Mouse (Mus musculus) hindbrain, embryonic 12.5 days (tissue): ENCODE measurements at regions not wholly inside any gene's neighbourhood (a gene's known extent, or its start where the extent isn't known, plus 50 kb on each side); places are given as distances from the start of the nearest gene placed in this dataset.

Source experiments
- ATAC-seq: fragments of 200-750 bp; cut with Nextera tagmentation; 2 replicates; pipeline ENCODE4 v1.8.0; 2017; ENCODE audit warnings: moderate TSS enrichment; ENCODE audit not compliant: low FRiP score
- H3K27ac ChIP-seq: fragments of 300-500 bp; sonication (generic); 2 replicates; pipeline ENCODE4 v1.5.1; 2016; ENCODE audit warnings: mild to moderate bottlenecking
- H3K27me3 ChIP-seq: fragments of 300-500 bp; sonication (generic); 2 replicates; pipeline ENCODE4 v1.6.1; 2016; ENCODE audit warnings: mild to moderate bottlenecking
- H3K36me3 ChIP-seq: fragments of 300-500 bp; sonication (generic); 2 replicates; pipeline ENCODE4 v1.6.1; 2016; ENCODE audit warnings: mild to moderate bottlenecking
- H3K4me1 ChIP-seq: fragments of 300-500 bp; sonication (generic); 2 replicates; pipeline ENCODE4 v1.6.1; 2016
- H3K4me2 ChIP-seq: fragments of 300-500 bp; sonication (generic); replicated peaks from 2 replicates; pipeline ENCODE4 v1.6.1; 2016; ENCODE audit warnings: mild to moderate bottlenecking
- H3K4me3 ChIP-seq: fragments of 300-500 bp; sonication (generic); 2 replicates; pipeline ENCODE4 v1.5.1; 2016; ENCODE audit warnings: mild to moderate bottlenecking
- H3K9ac ChIP-seq: fragments of 300-500 bp; sonication (generic); 2 replicates; pipeline ENCODE4 v1.6.1; 2016; ENCODE audit warnings: mild to moderate bottlenecking, moderate library complexity
- H3K9me3 ChIP-seq: fragments of 300-500 bp; sonication (generic); replicated peaks from 2 replicates; pipeline ENCODE4 v1.6.1; 2016; ENCODE audit warnings: mild to moderate bottlenecking
- WGBS: fragments of 180-500 bp; shearing (Covaris S2); methylation state at CpG from one replicate; pipeline ENCODE4 v1.1.7; 2016; 5-methylcytosine and 5-hydroxymethylcytosine counted together

GRCm38 (mm10) chr9:104496220-104496619, 50.9 kb upstream of the Cpne4 start:
- Histone ChIP-seq H3K27me3 (no peaks in the 10 kb centered on the region), H3K9me3 (no peaks in the 10 kb centered on the region), H3K9ac (no peak overlapping the region), H3K4me2 (no peak overlapping the region), H3K4me3 (no peak overlapping the region), H3K4me1 (no peaks in the 10 kb centered on the region), H3K36me3 (no peaks in the 10 kb centered on the region), H3K27ac (no peak overlapping the region)
- ATAC-seq: no peak
- WGBS: 54% methylated on average over 9 of the region's 9 CpGs

GRCm38 (mm10) chr9:104490696-104491095, 56.4 kb upstream of the Cpne4 start:
- H3K27me3 ChIP-seq: no peaks in the 10 kb centered on the region
- no peak for ATAC-seq

GRCm38 (mm10) chr9:104489383-104489782, 57.7 kb upstream of the Cpne4 start:
- Histone ChIP-seq H3K4me1 (no peaks in the 10 kb centered on the region), H3K27me3 (no peaks in the 10 kb centered on the region), H3K4me3 (no peak overlapping the region), H3K9ac (no peak overlapping the region), H3K36me3 (no peaks in the 10 kb centered on the region), H3K4me2 (no peak overlapping the region), H3K27ac (no peak overlapping the region), H3K9me3 (no peaks in the 10 kb centered on the region)
- 84% methylated on average over 6 of the region's 6 CpGs for WGBS
- ATAC-seq: no peak

More at GRCm38 (mm10) chr9:104490696-104491095, 56.4 kb upstream of the Cpne4 start:
- no peak overlapping the region for H3K27ac ChIP-seq
- no peak overlapping the region for H3K4me2 ChIP-seq
- H3K9me3 ChIP-seq: no peaks in the 10 kb centered on the region
- no peak overlapping the region for H3K9ac ChIP-seq
- H3K36me3 ChIP-seq: no peaks in the 10 kb centered on the region
- no peaks in the 10 kb centered on the region for H3K4me1 ChIP-seq
- no peak overlapping the region for H3K4me3 ChIP-seq

GRCm38 (mm10) chr9:104482440-104482839, 64.6 kb upstream of the Cpne4 start:
- Histone ChIP-seq H3K9ac (no peak overlapping the region), H3K27ac (no peak overlapping the region), H3K27me3 (no peaks in the 10 kb centered on the region), H3K4me1 (no peaks in the 10 kb centered on the region), H3K9me3 (no peaks in the 10 kb centered on the region), H3K4me3 (no peak overlapping the region), H3K36me3 (no peaks in the 10 kb centered on the region), H3K4me2 (no peak overlapping the region)
- no peak for ATAC-seq
- WGBS: 80% methylated on average over 5 of the region's 5 CpGs

GRCm38 (mm10) chr9:104480683-104481082, 66.4 kb upstream of the Cpne4 start:
- Histone ChIP-seq H3K27me3 (no peaks in the 10 kb centered on the region), H3K4me3 (no peak overlapping the region), H3K4me2 (no peak overlapping the region), H3K4me1 (no peaks in the 10 kb centered on the region), H3K9ac (no peak overlapping the region), H3K36me3 (no peaks in the 10 kb centered on the region), H3K9me3 (no peaks in the 10 kb centered on the region), H3K27ac (no peak overlapping the region)
- 64% methylated on average over 1 of the region's 1 CpGs for WGBS
- ATAC-seq: no peak

GRCm38 (mm10) chr9:104474831-104475230, 72.3 kb upstream of the Cpne4 start:
- no peaks in the 10 kb centered on the region for H3K9me3 ChIP-seq
- H3K9ac ChIP-seq: no peak overlapping the region
- 79% methylated on average over 4 of the region's 4 CpGs for WGBS
- no peaks in the 10 kb centered on the region for H3K4me1 ChIP-seq
- no peak overlapping the region for H3K27ac ChIP-seq
- no peaks in the 10 kb centered on the region for H3K36me3 ChIP-seq
- no peak for ATAC-seq
- no peaks in the 10 kb centered on the region for H3K27me3 ChIP-seq
- no peak overlapping the region for H3K4me2 ChIP-seq
- no peak overlapping the region for H3K4me3 ChIP-seq

- 87% methylated on average over 1 of the region's 1 CpGs for WGBS
- Histone ChIP-seq H3K27ac (no peak overlapping the region), H3K27me3 (no peaks in the 10 kb centered on the region), H3K4me1 (no peaks in the 10 kb centered on the region), H3K4me3 (no peak overlapping the region), H3K9me3 (no peaks in the 10 kb centered on the region), H3K4me2 (no peak overlapping the region), H3K36me3 (no peaks in the 10 kb centered on the region), H3K9ac (no peak overlapping the region)
- ATAC-seq: no peak
Observed at GRCm38 (mm10) chr9:104467238-104467637, 79.8 kb upstream of the Cpne4 start.

- WGBS: 91% methylated on average over 4 of the region's 4 CpGs
- H3K27me3 ChIP-seq: no peaks in the 10 kb centered on the region
- no peak for ATAC-seq
Observed at GRCm38 (mm10) chr9:104463701-104464100, 83.4 kb upstream of the Cpne4 start.

GRCm38 (mm10) chr9:104460133-104460532, 87.0 kb upstream of the Cpne4 start:
- Histone ChIP-seq H3K9ac (no peak overlapping the region), H3K4me3 (no peak overlapping the region), H3K36me3 (no peaks in the 10 kb centered on the region), H3K27me3 (no peaks in the 10 kb centered on the region), H3K9me3 (no peaks in the 10 kb centered on the region), H3K27ac (no peak overlapping the region), H3K4me1 (no peaks in the 10 kb centered on the region), H3K4me2 (no peak overlapping the region)
- no peak for ATAC-seq

More at GRCm38 (mm10) chr9:104463701-104464100, 83.4 kb upstream of the Cpne4 start:
- Histone ChIP-seq H3K4me2 (no peak overlapping the region), H3K9ac (no peak overlapping the region), H3K4me3 (no peak overlapping the region), H3K27ac (no peak overlapping the region), H3K4me1 (no peaks in the 10 kb centered on the region), H3K9me3 (no peaks in the 10 kb centered on the region), H3K36me3 (no peaks in the 10 kb centered on the region)

- Histone ChIP-seq H3K9me3 (no peaks in the 10 kb centered on the region), H3K36me3 (no peaks in the 10 kb centered on the region), H3K27ac (no peak overlapping the region), H3K27me3 (no peaks in the 10 kb centered on the region), H3K9ac (no peak overlapping the region), H3K4me2 (no peak overlapping the region), H3K4me3 (no peak overlapping the region), H3K4me1 (no peaks in the 10 kb centered on the region)
- 42% methylated on average over 4 of the region's 4 CpGs for WGBS
- ATAC-seq: no peak
Observed at GRCm38 (mm10) chr9:104457635-104458034, 89.5 kb upstream of the Cpne4 start.

- ATAC-seq: no peak
- H3K27ac ChIP-seq: no peak overlapping the region
- H3K9me3 ChIP-seq: no peaks in the 10 kb centered on the region
- H3K4me2 ChIP-seq: no peak overlapping the region
- no peak overlapping the region for H3K4me3 ChIP-seq
- 80% methylated on average over 8 of the region's 8 CpGs for WGBS
- no peaks in the 10 kb centered on the region for H3K36me3 ChIP-seq
- H3K4me1 ChIP-seq: no peaks in the 10 kb centered on the region
- H3K27me3 ChIP-seq: no peaks in the 10 kb centered on the region
- no peak overlapping the region for H3K9ac ChIP-seq
Observed at GRCm38 (mm10) chr9:104448577-104449165, 98.4 kb upstream of the Cpne4 start.

- Histone ChIP-seq H3K9me3 (no peaks in the 10 kb centered on the region), H3K4me2 (no peak overlapping the region), H3K4me3 (no peak overlapping the region), H3K27ac (no peak overlapping the region), H3K9ac (no peak overlapping the region), H3K27me3 (no peaks in the 10 kb centered on the region), H3K4me1 (no peaks in the 10 kb centered on the region), H3K36me3 (no peaks in the 10 kb centered on the region)
- ATAC-seq: no peak
- WGBS: 61% methylated on average over 5 of the region's 5 CpGs
Observed at GRCm38 (mm10) chr9:104444906-104445305, 102.2 kb upstream of the Cpne4 start.

- no peaks in the 10 kb centered on the region for H3K4me1 ChIP-seq
- H3K27me3 ChIP-seq: no peaks in the 10 kb centered on the region
- no peak for ATAC-seq
- 75% methylated on average over 7 of the region's 7 CpGs for WGBS
- no peaks in the 10 kb centered on the region for H3K36me3 ChIP-seq
- no peak overlapping the region for H3K9ac ChIP-seq
- no peaks in the 10 kb centered on the region for H3K9me3 ChIP-seq
- no peak overlapping the region for H3K27ac ChIP-seq
- no peak overlapping the region for H3K4me2 ChIP-seq
- H3K4me3 ChIP-seq: no peak overlapping the region
Observed at GRCm38 (mm10) chr9:104443236-104443635, 103.8 kb upstream of the Cpne4 start.
